Mouse (Mus musculus): ENCODE data around the gene Tmem143.
"Not testable (repeated sequence)": the region's sequence is repeated elsewhere in the genome, so short reads cannot be mapped to it uniquely, and the experiment has no call there.

Gene Tmem143

GRCm38 (mm10) chr7:45880531-45880930 lies 16.2 kb upstream of the Tmem143 start:
- no peak for ATAC-seq (ENCODE audit: insufficient number of reproducible peaks, low FRiP score, low TSS enrichment)

- ATAC-seq (ENCODE audit: insufficient number of reproducible peaks, low FRiP score, low TSS enrichment): no peak
These were observed 15.7 kb upstream of the Tmem143 start for GRCm38 (mm10) chr7:45881011-45881410.

GRCm38 (mm10) chr7:45887246-45887645 lies 9.5 kb upstream of the Tmem143 start:
- no peak for ATAC-seq (ENCODE audit: insufficient number of reproducible peaks, low FRiP score, low TSS enrichment)

GRCm38 (mm10) chr7:45892651-45893050 lies 4.1 kb upstream of the Tmem143 start:
- no peak for ATAC-seq (ENCODE audit: insufficient number of reproducible peaks, low FRiP score, low TSS enrichment)

GRCm38 (mm10) chr7:45895931-45896516 lies 717 bp upstream of the Tmem143 start:
- ATAC-seq (ENCODE audit: insufficient number of reproducible peaks, low FRiP score, low TSS enrichment): no peak

GRCm38 (mm10) chr7:45897258-45897757 lies 567 bp downstream of the Tmem143 start:
- peak; percentile 50 for ATAC-seq (ENCODE audit: insufficient number of reproducible peaks, low FRiP score, low TSS enrichment)

- not testable (repeated sequence) for ATAC-seq (ENCODE audit: insufficient number of reproducible peaks, low FRiP score, low TSS enrichment)
These were observed 1.4 kb downstream of the Tmem143 start for GRCm38 (mm10) chr7:45898125-45898524.

GRCm38 (mm10) chr7:45901562-45901961 lies 4.8 kb downstream of the Tmem143 start:
- no peak for ATAC-seq (ENCODE audit: insufficient number of reproducible peaks, low FRiP score, low TSS enrichment)

- no peak for ATAC-seq (ENCODE audit: insufficient number of reproducible peaks, low FRiP score, low TSS enrichment)
These were observed 5.8 kb downstream of the Tmem143 start for GRCm38 (mm10) chr7:45902481-45903002.

GRCm38 (mm10) chr7:45906622-45907021 lies 9.9 kb downstream of the Tmem143 start:
- ATAC-seq (ENCODE audit: insufficient number of reproducible peaks, low FRiP score, low TSS enrichment): no peak

GRCm38 (mm10) chr7:45908384-45908783 lies 11.6 kb downstream of the Tmem143 start:
- no peak for ATAC-seq (ENCODE audit: insufficient number of reproducible peaks, low FRiP score, low TSS enrichment)

- ATAC-seq (ENCODE audit: insufficient number of reproducible peaks, low FRiP score, low TSS enrichment): no peak
These were observed 12.4 kb downstream of the Tmem143 start for GRCm38 (mm10) chr7:45909145-45909544.

- ATAC-seq (ENCODE audit: insufficient number of reproducible peaks, low FRiP score, low TSS enrichment): no peak
These were observed 17.3 kb downstream of the Tmem143 start for GRCm38 (mm10) chr7:45914067-45914466.

- ATAC-seq (ENCODE audit: insufficient number of reproducible peaks, low FRiP score, low TSS enrichment): no peak
These were observed 18.3 kb downstream of the Tmem143 start for GRCm38 (mm10) chr7:45915011-45915410.

- no peak for ATAC-seq (ENCODE audit: insufficient number of reproducible peaks, low FRiP score, low TSS enrichment)
These were observed 19.6 kb downstream of the Tmem143 start for GRCm38 (mm10) chr7:45916056-45917003.

- no peak for ATAC-seq (ENCODE audit: insufficient number of reproducible peaks, low FRiP score, low TSS enrichment)
These were observed 20.4 kb downstream of the Tmem143 start for GRCm38 (mm10) chr7:45917004-45917704.

- ATAC-seq (ENCODE audit: insufficient number of reproducible peaks, low FRiP score, low TSS enrichment): no peak
These were observed 21.2 kb downstream of the Tmem143 start for GRCm38 (mm10) chr7:45917926-45918325.

- no peak for ATAC-seq (ENCODE audit: insufficient number of reproducible peaks, low FRiP score, low TSS enrichment)
These were observed 22.4 kb downstream of the Tmem143 start for GRCm38 (mm10) chr7:45919083-45919671.

GRCm38 (mm10) chr7:45919761-45920160 lies 23.0 kb downstream of the Tmem143 start:
- ATAC-seq (ENCODE audit: insufficient number of reproducible peaks, low FRiP score, low TSS enrichment): no peak

GRCm38 (mm10) chr7:45920583-45921241 lies 24.0 kb downstream of the Tmem143 start:
- ATAC-seq (ENCODE audit: insufficient number of reproducible peaks, low FRiP score, low TSS enrichment): no peak

All from cerebellum, adult (tissue).